Mouse (Mus musculus) CH12.LX (cell line): ENCODE results near the gene H2-Oa.

Experiments used
- BHLHE40 ChIP-seq: IDR thresholded peaks from 2 replicates; pipeline ENCODE4 v1.6.1; 2011; ENCODE audit warnings: mild to moderate bottlenecking, low read depth, low read length, improper control_type of control experiment
- CTCF ChIP-seq, 2 experiments: IDR thresholded peaks in 1 of 2; conservative IDR thresholded peaks in 1 of 2; 2 replicates each; pipeline ENCODE4 v1.5.1; 2011 to 2012; ENCODE audit warnings: low read depth in 2 of 2, low read length in 2 of 2, improper control_type of control experiment in 1 of 2, inconsistent platforms in 1 of 2, mild to moderate bottlenecking in 1 of 2, moderate library complexity in 1 of 2
- EP300 ChIP-seq: IDR thresholded peaks from 2 replicates; pipeline ENCODE4 v1.6.1; 2011; ENCODE audit warnings: low read length, improper control_type of control experiment
- HCFC1 ChIP-seq: IDR thresholded peaks from 2 replicates; pipeline ENCODE4 v1.6.1; 2012; ENCODE audit warnings: low read depth, mild to moderate bottlenecking, inconsistent platforms, low read length, improper control_type of control experiment
- MAZ ChIP-seq: IDR thresholded peaks from 2 replicates; pipeline ENCODE4 v1.6.1; 2012; ENCODE audit warnings: low read depth, mild to moderate bottlenecking, inconsistent platforms, low read length, improper control_type of control experiment, moderate library complexity
- PAX5 ChIP-seq: IDR thresholded peaks from 2 replicates; pipeline ENCODE4 v1.6.1; 2012; ENCODE audit warnings: low read length, inconsistent platforms, mixed read lengths
- POLR2A ChIP-seq: IDR thresholded peaks from 2 replicates; pipeline ENCODE4 v1.6.1; 2011; ENCODE audit warnings: low read depth, mild to moderate bottlenecking, improper control_type of control experiment, low read length
- POLR2AphosphoS2 ChIP-seq: IDR thresholded peaks from 2 replicates; pipeline ENCODE4 v1.6.1; 2011; ENCODE audit warnings: low read depth, low read length, improper control_type of control experiment
- TCF12 ChIP-seq: IDR thresholded peaks from 2 replicates; pipeline ENCODE4 v1.6.1; 2014; ENCODE audit warnings: low read depth, mild to moderate bottlenecking, inconsistent platforms, low read length, improper control_type of control experiment
- UBTF ChIP-seq: IDR thresholded peaks from 2 replicates; pipeline ENCODE4 v1.6.1; 2012; ENCODE audit warnings: low read depth, mild to moderate bottlenecking, inconsistent platforms, low read length, improper control_type of control experiment, moderate library complexity

GRCm38 (mm10) chr17:34127475-34127874, 35.3 kb downstream of the H2-Oa start:
- TF ChIP-seq UBTF (no peak), CTCF (conservative IDR thresholded peaks at IDR 0.05 in 1 of 2, IDR thresholded peaks at IDR 0.05 in 1 of 2; ENCODE audit: low read depth in 2 of 2, low read length in 2 of 2) (no peak), BHLHE40 (no peak), MAZ (no peak), HCFC1 (no peak), EP300 (no peak), PAX5 (no peak), TCF12 (no peak), POLR2A (no peak), POLR2AphosphoS2 (no peak)
